Mouse (Mus musculus): ENCODE results near the gene Mrpl19.

DNA sequence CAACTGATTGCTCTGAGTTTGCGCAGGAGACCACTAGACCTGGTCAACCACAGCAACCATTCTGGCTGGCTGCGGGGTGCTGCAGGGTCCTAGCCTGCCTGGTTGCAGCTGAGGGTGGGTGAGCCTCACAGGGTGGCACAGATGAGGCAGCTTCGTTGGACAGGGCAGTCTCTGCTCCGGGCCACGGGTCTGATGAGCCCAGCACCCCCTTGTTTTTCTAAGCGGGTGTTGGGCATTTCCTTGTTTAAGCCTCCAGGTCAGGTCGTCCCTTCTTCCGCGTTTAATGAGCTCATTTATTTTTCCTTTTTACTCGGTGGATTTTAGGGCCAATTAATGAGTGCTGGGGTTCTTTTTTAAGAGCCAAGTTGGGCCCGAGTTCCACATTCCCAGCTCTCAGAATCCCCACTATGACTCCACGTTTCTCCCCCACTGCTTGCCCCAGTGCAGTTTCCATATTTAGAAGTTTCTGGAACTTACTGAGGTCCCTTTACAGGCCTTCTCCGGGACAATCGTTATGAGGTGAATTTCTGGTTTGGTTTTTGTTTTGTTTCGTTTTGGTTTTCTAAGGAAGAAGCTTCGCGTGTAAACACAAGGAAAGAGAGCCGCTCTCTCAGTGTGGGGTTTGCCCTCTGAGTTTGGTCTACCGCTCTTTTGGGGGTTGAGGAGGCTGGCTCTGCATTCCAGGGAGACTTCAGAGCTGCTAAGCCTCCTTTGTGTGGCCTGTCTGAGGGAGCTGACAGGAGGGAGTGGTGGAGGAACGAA is 24.5 kb upstream of the Mrpl19 start:
- TF ChIP-seq EP300 (IDR thresholded peaks at IDR 0.05; ENCODE audit: low read depth) (no peak), CTCF (IDR thresholded peaks at IDR 0.05; ENCODE audit: low read depth) (no peak)
